Mouse (Mus musculus) CH12.LX (cell line): Measurements from ENCODE around the gene D16Ertd472e. TPM values are rescaled to one million over a fixed set of nuclear protein-coding genes. Genes with fewer than 3 reads are reported as not detected.

ENCODE experiments used
- DNase-seq: peaks from one replicate; pipeline ENCODE4 v3.0.0-alpha.2; 2013; ENCODE audit errors: extremely low read depth
- H3K27ac ChIP-seq: 2 replicates; pipeline ENCODE4 v1.5.1; 2012; ENCODE audit warnings: low read depth, mild to moderate bottlenecking, control low read depth, moderate library complexity; ENCODE audit not compliant: insufficient read depth
- H3K27me3 ChIP-seq: replicated peaks from 2 replicates; pipeline ENCODE3; 2012; ENCODE audit warnings: inconsistent platforms
- H3K36me3 ChIP-seq, 2 experiments: replicated peaks in 1 of 2; 2 replicates each; pipeline versions ENCODE3 to v1.6.1; 2012; ENCODE audit warnings: inconsistent platforms in 1 of 2, low read length in 1 of 2, mild to moderate bottlenecking in 1 of 2, mixed read lengths in 1 of 2, moderate library complexity in 1 of 2; ENCODE audit not compliant: control insufficient read depth in 1 of 2, insufficient read depth in 1 of 2
- H3K4me1 ChIP-seq, 2 experiments: 2 replicates each; pipeline ENCODE4 v1.6.1; 2012; ENCODE audit warnings: inconsistent platforms in 1 of 2, moderate library complexity in 1 of 2; ENCODE audit not compliant: insufficient read depth in 2 of 2, control insufficient read depth in 1 of 2
- H3K4me2 ChIP-seq: 2 replicates; pipeline ENCODE4 v1.6.1; 2012; ENCODE audit warnings: low read depth, mild to moderate bottlenecking, control low read depth; ENCODE audit not compliant: poor library complexity, insufficient read depth, severe bottlenecking
- H3K4me3 ChIP-seq, 3 experiments: fragments of 150-350 bp in 1 of 3; sonication (generic) in 1 of 3; replicated peaks in 1 of 3; 2 replicates each; pipeline versions ENCODE3 to v1.5.1; 2011 to 2012; ENCODE audit warnings: low read depth in 2 of 3, low read length in 2 of 3, mild to moderate bottlenecking in 2 of 3, moderate library complexity in 2 of 3, control low read depth in 1 of 3, improper control_type of control experiment in 1 of 3, inconsistent platforms in 1 of 3, mixed read lengths in 1 of 3; ENCODE audit not compliant: poor library complexity in 1 of 3
- H3K79me2 ChIP-seq: replicated peaks from 2 replicates; pipeline ENCODE4 v1.6.1; 2012; ENCODE audit warnings: mild to moderate bottlenecking, moderate library complexity; ENCODE audit not compliant: control insufficient read depth, poor library complexity, insufficient read depth, severe bottlenecking; ENCODE audit errors: extremely low read depth
- H3K9ac ChIP-seq: 2 replicates; pipeline ENCODE4 v1.6.1; 2012; ENCODE audit warnings: low read depth, mild to moderate bottlenecking, control low read depth, moderate library complexity; ENCODE audit not compliant: insufficient read depth
- H3K9me3 ChIP-seq: replicated peaks from 2 replicates; pipeline ENCODE3; 2012; ENCODE audit warnings: low read length, inconsistent platforms, mixed read lengths
- CHD2 ChIP-seq: IDR thresholded peaks from 2 replicates; pipeline ENCODE4 v1.6.1; 2011; ENCODE audit warnings: low read length, improper control_type of control experiment
- ELF1 ChIP-seq: IDR thresholded peaks from 2 replicates; pipeline ENCODE4 v1.6.1; 2014; ENCODE audit warnings: low read depth, mild to moderate bottlenecking, inconsistent platforms, low read length, improper control_type of control experiment
- ETS1 ChIP-seq: conservative IDR thresholded peaks from 2 replicates; pipeline ENCODE4 v1.6.1; 2012; ENCODE audit warnings: low read depth, mild to moderate bottlenecking, inconsistent platforms, low read length, improper control_type of control experiment, moderate library complexity
- GABPA ChIP-seq: IDR thresholded peaks from 2 replicates; pipeline ENCODE4 v1.6.1; 2012; ENCODE audit warnings: low read depth, low read length, improper control_type of control experiment, inconsistent platforms; ENCODE audit not compliant: insufficient replicate concordance
- IRF4 ChIP-seq: IDR thresholded peaks from 2 replicates; pipeline ENCODE4 v1.6.1; 2014; ENCODE audit warnings: low read depth, mild to moderate bottlenecking, inconsistent platforms, low read length, improper control_type of control experiment
- MAFK ChIP-seq: IDR thresholded peaks from 2 replicates; pipeline ENCODE4 v1.6.1; 2011; ENCODE audit warnings: low read length, improper control_type of control experiment; ENCODE audit not compliant: insufficient replicate concordance
- MAZ ChIP-seq: IDR thresholded peaks from 2 replicates; pipeline ENCODE4 v1.6.1; 2012; ENCODE audit warnings: low read depth, mild to moderate bottlenecking, inconsistent platforms, low read length, improper control_type of control experiment, moderate library complexity
- MXI1 ChIP-seq: IDR thresholded peaks from 2 replicates; pipeline ENCODE4 v1.6.1; 2011; ENCODE audit warnings: mild to moderate bottlenecking, low read depth, low read length, improper control_type of control experiment
- MYC ChIP-seq: IDR thresholded peaks from 2 replicates; pipeline ENCODE4 v1.6.1; 2011; ENCODE audit warnings: low read depth, mild to moderate bottlenecking, improper control_type of control experiment, low read length
- NELFE ChIP-seq: IDR thresholded peaks from 2 replicates; pipeline ENCODE4 v1.6.1; 2011; ENCODE audit warnings: low read depth, low read length, improper control_type of control experiment
- PAX5 ChIP-seq: IDR thresholded peaks from 2 replicates; pipeline ENCODE4 v1.6.1; 2012; ENCODE audit warnings: low read length, inconsistent platforms, mixed read lengths
- POLR2A ChIP-seq: IDR thresholded peaks from 2 replicates; pipeline ENCODE4 v1.6.1; 2011; ENCODE audit warnings: low read depth, mild to moderate bottlenecking, improper control_type of control experiment, low read length
- POLR2AphosphoS2 ChIP-seq: IDR thresholded peaks from 2 replicates; pipeline ENCODE4 v1.6.1; 2011; ENCODE audit warnings: low read depth, low read length, improper control_type of control experiment
- RAD21 ChIP-seq: IDR thresholded peaks from 2 replicates; pipeline ENCODE4 v1.6.1; 2011; ENCODE audit warnings: low read depth, mild to moderate bottlenecking, low read length, improper control_type of control experiment, moderate library complexity
- RCOR1 ChIP-seq: conservative IDR thresholded peaks from 2 replicates; pipeline ENCODE4 v1.6.1; 2012; ENCODE audit warnings: low read depth, mild to moderate bottlenecking, inconsistent platforms, low read length, improper control_type of control experiment
- UBTF ChIP-seq: IDR thresholded peaks from 2 replicates; pipeline ENCODE4 v1.6.1; 2012; ENCODE audit warnings: low read depth, mild to moderate bottlenecking, inconsistent platforms, low read length, improper control_type of control experiment, moderate library complexity
- USF1 ChIP-seq: IDR thresholded peaks from 2 replicates; pipeline ENCODE4 v1.6.1; 2014; ENCODE audit warnings: low read depth, mild to moderate bottlenecking, inconsistent platforms, low read length, improper control_type of control experiment
- ZC3H11A ChIP-seq: IDR thresholded peaks from 2 replicates; pipeline ENCODE4 v1.6.1; 2012; ENCODE audit warnings: low read depth, mild to moderate bottlenecking, inconsistent platforms, low read length, improper control_type of control experiment
- ZKSCAN1 ChIP-seq: IDR thresholded peaks from 2 replicates; pipeline ENCODE4 v1.6.1; 2012; ENCODE audit warnings: low read depth, inconsistent platforms, low read length, improper control_type of control experiment, borderline replicate concordance
- dilution Hi-C: fragments of 300-500 bp; cut with MboI; formaldehyde crosslinking; loops from 2 replicates; pipeline ENCODE4 v1.14.3; 2020; ENCODE audit warnings: low sequenced_read_pairs; ENCODE audit not compliant: extremely low pct_unique_long_range_greater_than_20kb, extremely low pct_ligation_motif_present
- in situ Hi-C: fragments of 300-500 bp; cut with MboI; formaldehyde crosslinking; loops from 3 replicates; pipeline ENCODE4 v1.14.3; 2019; ENCODE audit warnings: low sequenced_read_pairs, low pct_ligation_motif_present, low pct_unique_long_range_greater_than_20kb, mixed read lengths
- polyA plus RNA-seq: library from polyadenylated mRNA; unstranded; fragments of >175 nt; gene quantifications from 2 replicates; pipeline ENCODE4 v1.2.1, GENCODE M21; 2012; ENCODE audit warnings: low read depth; ENCODE audit not compliant: insufficient read length
- total RNA-seq, 2 experiments: library from RNA; depleted of rRNA; stranded (reverse); fragments of 300-350 nt in 1 of 2; fragments of >200 nt in 1 of 2; gene quantifications; 2 replicates each; pipeline ENCODE4 v1.2.3; 2012 to 2014

Gene D16Ertd472e
- total and polyA plus RNA-seq, 3 experiments, result 40.6 to 77.5 (median 65.4) TPM

DNA sequence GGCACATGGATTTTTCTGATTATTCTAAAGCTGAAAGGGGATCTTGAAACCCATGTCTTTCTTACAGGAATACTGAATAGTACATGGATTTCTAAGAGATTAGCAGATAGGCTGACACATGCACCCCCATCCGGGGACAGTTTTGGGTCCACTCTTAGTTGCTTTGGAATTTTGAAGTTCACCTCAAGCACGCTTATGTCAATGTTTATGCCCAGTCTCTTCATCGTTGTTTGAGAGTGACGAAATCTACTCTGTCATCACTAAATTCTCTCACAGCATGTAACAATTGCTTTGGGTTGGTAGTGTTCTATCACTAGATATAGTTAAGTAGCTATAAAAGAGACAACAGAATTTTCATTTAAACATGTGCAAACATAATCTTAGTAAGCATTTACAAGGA, 8.7 kb upstream of the D16Ertd472e start:
- no peaks in the 10 kb centered on the region for H3K79me2 ChIP-seq
- no peaks in the 10 kb centered on the region for H3K36me3 ChIP-seq
- H3K27ac ChIP-seq, result no peak overlapping the region
- dilution Hi-C loops (no loop called here), in situ Hi-C loops (no loop called here)
- H3K4me3 ChIP-seq, result no peak overlapping the region
- H3K4me1 ChIP-seq, result peaks cover 3 to 24% of the 10 kb centered on the region in 2 experiments
- TF ChIP-seq MYC (no peak), RAD21 (no peak), USF1 (no peak)
- H3K9me3 ChIP-seq, result peaks cover 4% of the 10 kb centered on the region
- no peak for DNase-seq
- H3K9ac ChIP-seq, result no peak overlapping the region
- H3K4me2 ChIP-seq, result no peak overlapping the region
- no peaks in the 10 kb centered on the region for H3K27me3 ChIP-seq

DNA sequence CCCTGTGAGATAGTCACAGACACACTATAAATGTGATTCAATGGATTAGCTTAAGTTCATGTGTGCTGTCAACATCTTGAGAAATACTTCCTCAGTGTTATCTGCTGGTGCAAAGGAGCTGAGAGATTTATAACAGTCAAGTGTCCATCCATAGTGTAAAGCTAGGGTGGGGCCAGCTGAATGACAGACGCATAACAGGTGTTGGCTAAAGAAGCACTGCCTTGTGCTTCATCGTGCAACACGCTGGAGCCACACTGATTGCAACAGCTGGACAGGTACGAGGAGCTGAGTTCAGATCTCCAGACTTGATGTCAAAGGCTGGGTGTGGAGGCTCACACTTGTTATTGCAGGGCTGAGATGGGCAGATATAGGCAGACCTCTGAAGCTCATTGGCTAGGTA, 7.5 kb upstream of the D16Ertd472e start:
- Histone ChIP-seq H3K9ac (no peak overlapping the region), H3K27me3 (no peaks in the 10 kb centered on the region), H3K9me3 (peaks cover 4% of the 10 kb centered on the region), H3K79me2 (no peaks in the 10 kb centered on the region), H3K4me3 (no peak overlapping the region), H3K4me1 (peaks cover 6 to 22% of the 10 kb centered on the region in 2 experiments), H3K27ac (no peak overlapping the region), H3K4me2 (no peak overlapping the region), H3K36me3 (no peaks in the 10 kb centered on the region)
- in situ Hi-C loops (no loop called here), dilution Hi-C loops (no loop called here)
- DNase-seq, result no peak
- TF ChIP-seq ELF1 (no peak), UBTF (no peak), GABPA (no peak), ZKSCAN1 (no peak), RCOR1 (no peak), MAFK (no peak), NELFE (no peak), PAX5 (no peak), POLR2A (no peak)

GRCm38 (mm10) chr16:78580387-78580786, 3.9 kb upstream of the D16Ertd472e start:
- Histone ChIP-seq H3K4me3 (no peak overlapping the region), H3K9me3 (peaks cover 4% of the 10 kb centered on the region), H3K36me3 (no peaks in the 10 kb centered on the region), H3K79me2 (peaks cover 7% of the 10 kb centered on the region; the same call in 1 of the 2 replicates), H3K4me1 (peaks cover 6 to 12% of the 10 kb centered on the region in 2 experiments; a peak in 2 of 4 replicates), H3K9ac (no peak overlapping the region), H3K4me2 (no peak overlapping the region), H3K27ac (no peak overlapping the region), H3K27me3 (no peaks in the 10 kb centered on the region)
- dilution Hi-C loops (no loop called here), in situ Hi-C loops (no loop called here)
- TF ChIP-seq MAZ (no peak), CHD2 (no peak), RAD21 (no peak), POLR2A (no peak), ZC3H11A (no peak), POLR2AphosphoS2 (no peak), MXI1 (no peak), IRF4 (no peak), ETS1 (no peak), NELFE (no peak), ELF1 (no peak)
- DNase-seq, result no peak
